Mouse (Mus musculus) forebrain, embryonic 15.5 days (tissue): Measurements from ENCODE around the gene Slc25a12. TPM values are rescaled to one million over a fixed set of nuclear protein-coding genes. Genes with fewer than 3 reads are reported as not detected.

Experiments used
- ATAC-seq: fragments of 200-750 bp; cut with Nextera tagmentation; replicated peaks from 2 replicates; pipeline ENCODE4 v1.8.0; 2017; ENCODE audit warnings: mild to moderate bottlenecking, moderate TSS enrichment, moderate library complexity
- H3K27ac ChIP-seq: fragments of 300-500 bp; sonication (generic); replicated peaks from 2 replicates; pipeline ENCODE4 v1.5.1; 2015; ENCODE audit warnings: mild to moderate bottlenecking, inconsistent platforms
- H3K27me3 ChIP-seq: fragments of 300-500 bp; sonication (generic); 2 replicates; pipeline ENCODE4 v1.6.1; 2015; ENCODE audit warnings: inconsistent platforms
- H3K36me3 ChIP-seq: fragments of 300-500 bp; sonication (generic); 2 replicates; pipeline ENCODE4 v1.6.1; 2015; ENCODE audit warnings: mild to moderate bottlenecking, inconsistent platforms
- H3K4me1 ChIP-seq: fragments of 300-500 bp; sonication (generic); 2 replicates; pipeline ENCODE4 v1.6.1; 2015; ENCODE audit warnings: inconsistent platforms
- H3K4me2 ChIP-seq: fragments of 300-500 bp; sonication (generic); replicated peaks from 2 replicates; pipeline ENCODE4 v1.6.1; 2015; ENCODE audit warnings: mild to moderate bottlenecking, inconsistent platforms
- H3K4me3 ChIP-seq: fragments of 300-500 bp; sonication (generic); 2 replicates; pipeline ENCODE4 v1.5.1; 2015; ENCODE audit warnings: mild to moderate bottlenecking, inconsistent platforms
- H3K9ac ChIP-seq: fragments of 300-500 bp; sonication (generic); replicated peaks from 2 replicates; pipeline ENCODE4 v1.6.1; 2015; ENCODE audit warnings: mild to moderate bottlenecking, inconsistent platforms
- H3K9me3 ChIP-seq: fragments of 300-500 bp; sonication (generic); 2 replicates; pipeline ENCODE4 v1.6.1; 2016; ENCODE audit warnings: inconsistent platforms
- WGBS: fragments of 180-500 bp; shearing (Covaris S2); methylation state at CpG from one replicate; pipeline ENCODE4 v1.1.7; 2015; ENCODE audit warnings: mixed read lengths; 5-methylcytosine and 5-hydroxymethylcytosine counted together
- polyA plus RNA-seq: library from polyadenylated mRNA; unstranded; fragments of >200 nt; fragmentation: Nextera tagmentation; extraction: Ambion mirVana; gene quantifications from 2 replicates; pipeline ENCODE4 v1.2.1, GENCODE M21; 2015

Gene Slc25a12
- polyA plus RNA-seq, 1 experiment from 2014 or later, result 82.0 TPM

GRCm38 (mm10) chr2:71241505-71241904 lies 126.0 kb downstream of the Slc25a12 start:
- Histone ChIP-seq H3K4me3 (no peak overlapping the region), H3K9me3 (no peaks in the 10 kb centered on the region), H3K36me3 (peaks cover 37% of the 10 kb centered on the region), H3K4me1 (peaks cover 35% of the 10 kb centered on the region), H3K27ac (no peak overlapping the region), H3K4me2 (no peak overlapping the region), H3K9ac (no peak overlapping the region), H3K27me3 (no peaks in the 10 kb centered on the region)
- 88% methylated on average over 2 of the region's 2 CpGs for WGBS
- ATAC-seq, result no peak

GRCm38 (mm10) chr2:71236009-71236408 lies 131.5 kb downstream of the Slc25a12 start:
- 92% methylated on average over 6 of the region's 6 CpGs for whole genome bisulfite sequencing
- ATAC-seq, result no peak
- H3K9ac ChIP-seq, result no peak overlapping the region

GRCm38 (mm10) chr2:71235420-71235819 lies 132.1 kb downstream of the Slc25a12 start:
- H3K4me3 ChIP-seq, result no peak overlapping the region
- H3K9ac ChIP-seq, result no peak overlapping the region
- 92% methylated on average over 4 of the region's 4 CpGs for WGBS

More at GRCm38 (mm10) chr2:71236009-71236408, 131.5 kb downstream of the Slc25a12 start:
- Histone ChIP-seq H3K36me3 (peaks cover 45% of the 10 kb centered on the region), H3K4me1 (0 out of 2 replicates have a peak, but pooled peaks cover 7% of the 10 kb centered on the region), H3K9me3 (no peaks in the 10 kb centered on the region), H3K27ac (no peak overlapping the region), H3K4me2 (no peak overlapping the region), H3K27me3 (no peaks in the 10 kb centered on the region), H3K4me3 (no peak overlapping the region)

GRCm38 (mm10) chr2:71232976-71233375 lies 134.6 kb downstream of the Slc25a12 start:
- H3K9me3 ChIP-seq, result no peaks in the 10 kb centered on the region
- no peak overlapping the region for H3K4me2 ChIP-seq
- no peak overlapping the region for H3K4me3 ChIP-seq
- H3K27me3 ChIP-seq, result no peaks in the 10 kb centered on the region
- H3K9ac ChIP-seq, result no peak overlapping the region
- 0 out of 2 replicates have a peak, but pooled peaks cover 7% of the 10 kb centered on the region for H3K4me1 ChIP-seq
- ATAC-seq, result no peak
- no peak overlapping the region for H3K27ac ChIP-seq
- WGBS, result 69% methylated on average over 2 of the region's 2 CpGs
- peaks cover 40% of the 10 kb centered on the region for H3K36me3 ChIP-seq

More at GRCm38 (mm10) chr2:71235420-71235819, 132.1 kb downstream of the Slc25a12 start:
- 0 out of 2 replicates have a peak, but pooled peaks cover 7% of the 10 kb centered on the region for H3K4me1 ChIP-seq
- ATAC-seq, result no peak
- H3K27me3 ChIP-seq, result no peaks in the 10 kb centered on the region
- no peaks in the 10 kb centered on the region for H3K9me3 ChIP-seq
- peaks cover 41% of the 10 kb centered on the region for H3K36me3 ChIP-seq
- H3K4me2 ChIP-seq, result no peak overlapping the region
- H3K27ac ChIP-seq, result no peak overlapping the region

- Histone ChIP-seq H3K36me3 (peaks cover 33% of the 10 kb centered on the region), H3K4me1 (peaks cover 10% of the 10 kb centered on the region; the same call in 1 of the 2 replicates), H3K9ac (no peak overlapping the region), H3K4me2 (no peak overlapping the region), H3K27me3 (no peaks in the 10 kb centered on the region), H3K27ac (no peak overlapping the region), H3K9me3 (no peaks in the 10 kb centered on the region), H3K4me3 (no peak overlapping the region)
- no peak for ATAC-seq
- WGBS, result 86% methylated on average over 5 of the region's 5 CpGs
These were observed 135.6 kb downstream of the Slc25a12 start for GRCm38 (mm10) chr2:71231951-71232350.

GRCm38 (mm10) chr2:71229603-71230002 lies 137.9 kb downstream of the Slc25a12 start:
- 89% methylated on average over 1 of the region's 1 CpGs for WGBS
- no peak overlapping the region for H3K9ac ChIP-seq
- H3K9me3 ChIP-seq, result no peaks in the 10 kb centered on the region
- no peak overlapping the region for H3K4me2 ChIP-seq
- no peak overlapping the region for H3K27ac ChIP-seq
- peaks cover 29% of the 10 kb centered on the region for H3K36me3 ChIP-seq
- ATAC-seq, result no peak
- no peaks in the 10 kb centered on the region for H3K27me3 ChIP-seq
- no peak overlapping the region for H3K4me3 ChIP-seq
- peaks cover 13% of the 10 kb centered on the region for H3K4me1 ChIP-seq

GRCm38 (mm10) chr2:71227398-71227797 lies 140.2 kb downstream of the Slc25a12 start:
- Histone ChIP-seq H3K36me3 (peaks cover 43% of the 10 kb centered on the region), H3K4me1 (peaks cover 10% of the 10 kb centered on the region), H3K4me3 (no peak overlapping the region), H3K4me2 (no peak overlapping the region), H3K27me3 (no peaks in the 10 kb centered on the region), H3K9me3 (no peaks in the 10 kb centered on the region), H3K27ac (no peak overlapping the region), H3K9ac (no peak overlapping the region)
- WGBS, result 15% methylated on average over 1 of the region's 1 CpGs
- ATAC-seq, result no peak

Other genes with a start within 250 kb of the Slc25a12 start
- 1.0 and 1.5 TPM in 2 replicates for gene Cybrd1, start 249.8 kb downstream of the Slc25a12 start, polyA plus RNA-seq
- 175 and 190 TPM in 2 replicates for gene Dync1i2, start 156.0 kb downstream of the Slc25a12 start, polyA plus RNA-seq
- 86.8 and 90.1 TPM in 2 replicates for gene Hat1, start 21.2 kb upstream of the Slc25a12 start, polyA plus RNA-seq
- 37.9 and 40.6 TPM in 2 replicates for gene Metap1d, start 85.5 kb upstream of the Slc25a12 start, polyA plus RNA-seq
- 284 and 297 TPM in 2 replicates for gene Dlx1, start 160.4 kb upstream of the Slc25a12 start, polyA plus RNA-seq
- 67.5 and 67.8 TPM in 2 replicates for gene Dlx2, start 179.0 kb upstream of the Slc25a12 start, polyA plus RNA-seq